Mouse (Mus musculus) adrenal gland, postnatal 10 days (tissue): ENCODE measurements around the gene Pitpnm2. TPM values are rescaled to one million over a fixed set of nuclear protein-coding genes. Genes with fewer than 3 reads are reported as not detected.

Source experiments
- total RNA-seq, 2 experiments: library from RNA; stranded (reverse); gene quantifications; 2 replicates each; pipeline ENCODE4 v1.2.3; 2021

The Pitpnm2 gene
- total RNA-seq, 2 experiments from 2014 or later = 40.4 to 53.6 TPM

Other genes starting within 250 kb of the Pitpnm2 start
- gene Vps37b, start 217.5 kb downstream of the Pitpnm2 start, total RNA-seq = 10 to 100 TPM; 41.1 to 58.1 TPM
- 10 to 100 TPM in 1 of 2 experiments, 1 to 10 TPM in 1; 9.9 to 13.4 TPM for gene Abcb9, start 154.0 kb downstream of the Pitpnm2 start, total RNA-seq
- 10 to 100 TPM; 31.1 to 36.6 TPM for gene Ogfod2, start 137.5 kb downstream of the Pitpnm2 start, total RNA-seq
- gene Arl6ip4, start 133.7 kb downstream of the Pitpnm2 start, total RNA-seq = 10 to 100 TPM; 56.0 to 58.1 TPM
- 10 to 100 TPM in 1 of 2 experiments, 1 to 10 TPM in 1; 6.1 to 10.1 TPM for gene Mphosph9, start 78.2 kb upstream of the Pitpnm2 start, total RNA-seq
- 10 to 100 TPM; 11.9 to 15.0 TPM for gene 2810006K23Rik, start 78.3 kb upstream of the Pitpnm2 start, total RNA-seq
- 100 to 1,000 TPM; 152 to 162 TPM for gene Cdk2ap1, start 113.3 kb upstream of the Pitpnm2 start, total RNA-seq
- 10 to 100 TPM; 71.7 to 90.6 TPM for gene Sbno1, start 176.2 kb upstream of the Pitpnm2 start, total RNA-seq
- 100 to 1,000 TPM; 105 to 109 TPM for gene Kmt5a, start 190.2 kb upstream of the Pitpnm2 start, total RNA-seq
- gene Rilpl2, start 228.6 kb upstream of the Pitpnm2 start, total RNA-seq = 10 to 100 TPM; 20.4 to 21.0 TPM
- 10 to 100 TPM; 16.1 to 18.7 TPM for gene Snrnp35, start 233.4 kb upstream of the Pitpnm2 start, total RNA-seq